Mouse (Mus musculus) limb, embryonic 13.5 days (tissue): ENCODE data around the gene Dact3. TPM values are rescaled to one million over a fixed set of nuclear protein-coding genes. Genes with fewer than 3 reads are reported as not detected.

Experiments
- ATAC-seq: fragments of 200-750 bp; cut with Nextera tagmentation; 2 replicates; pipeline ENCODE4 v1.8.0; 2017; ENCODE audit warnings: low read depth, moderate number of reproducible peaks, moderate TSS enrichment; ENCODE audit not compliant: low FRiP score
- H3K27ac ChIP-seq: fragments of 300-500 bp; sonication (generic); 2 replicates; pipeline ENCODE4 v1.5.1; 2015; ENCODE audit warnings: inconsistent platforms, mild to moderate bottlenecking, moderate library complexity
- H3K27me3 ChIP-seq: fragments of 300-500 bp; sonication (generic); 2 replicates; pipeline ENCODE4 v1.6.1; 2015; ENCODE audit warnings: mild to moderate bottlenecking, inconsistent platforms
- H3K36me3 ChIP-seq: fragments of 300-500 bp; sonication (generic); 2 replicates; pipeline ENCODE4 v1.6.1; 2015; ENCODE audit warnings: inconsistent platforms, mild to moderate bottlenecking, moderate library complexity
- H3K4me1 ChIP-seq: fragments of 300-500 bp; sonication (generic); 2 replicates; pipeline ENCODE4 v1.6.1; 2015; ENCODE audit warnings: inconsistent platforms
- H3K4me2 ChIP-seq: fragments of 300-500 bp; sonication (generic); replicated peaks from 2 replicates; pipeline ENCODE4 v1.6.1; 2015; ENCODE audit warnings: inconsistent platforms, mild to moderate bottlenecking, moderate library complexity
- H3K4me3 ChIP-seq: fragments of 300-500 bp; sonication (generic); 2 replicates; pipeline ENCODE4 v1.5.1; 2015; ENCODE audit warnings: moderate library complexity, mild to moderate bottlenecking, inconsistent platforms
- H3K9ac ChIP-seq: fragments of 300-500 bp; sonication (generic); 2 replicates; pipeline ENCODE4 v1.6.1; 2015; ENCODE audit warnings: mild to moderate bottlenecking, inconsistent platforms
- H3K9me3 ChIP-seq: fragments of 300-500 bp; sonication (generic); 2 replicates; pipeline ENCODE4 v1.6.1; 2016; ENCODE audit warnings: inconsistent platforms
- WGBS: fragments of 180-500 bp; shearing (Covaris S2); methylation state at CpG from one replicate; pipeline ENCODE4 v1.1.7; 2015; 5-methylcytosine and 5-hydroxymethylcytosine counted together
- polyA plus RNA-seq: library from polyadenylated mRNA; unstranded; fragments of >200 nt; fragmentation: Nextera tagmentation; extraction: Ambion mirVana; gene quantifications from 2 replicates; pipeline ENCODE4 v1.2.1, GENCODE M21; 2015

Gene Dact3
- polyA plus RNA-seq, 1 experiment from 2014 or later: 5.1 TPM

DNA sequence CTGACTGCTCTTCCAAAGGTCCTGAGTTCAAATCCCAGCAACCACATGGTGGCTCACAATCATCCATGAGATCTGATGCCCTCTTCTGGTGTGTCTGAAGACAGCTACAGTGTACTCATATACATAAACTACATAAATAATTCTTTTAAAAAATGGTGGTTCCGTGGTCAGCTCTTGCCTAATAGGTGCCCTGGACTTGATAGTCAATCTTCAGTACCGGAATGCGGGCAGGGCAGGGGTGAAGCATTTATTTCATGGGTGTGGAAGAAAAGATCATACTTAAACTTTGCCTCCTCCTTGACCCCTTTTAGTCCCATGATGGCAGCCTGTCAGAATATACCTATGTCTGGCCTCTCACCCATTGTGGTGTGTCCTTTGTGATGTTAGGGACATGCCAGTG lies 36.8 kb downstream of the Dact3 start:
- 87% methylated on average over 3 of the region's 3 CpGs for WGBS

DNA sequence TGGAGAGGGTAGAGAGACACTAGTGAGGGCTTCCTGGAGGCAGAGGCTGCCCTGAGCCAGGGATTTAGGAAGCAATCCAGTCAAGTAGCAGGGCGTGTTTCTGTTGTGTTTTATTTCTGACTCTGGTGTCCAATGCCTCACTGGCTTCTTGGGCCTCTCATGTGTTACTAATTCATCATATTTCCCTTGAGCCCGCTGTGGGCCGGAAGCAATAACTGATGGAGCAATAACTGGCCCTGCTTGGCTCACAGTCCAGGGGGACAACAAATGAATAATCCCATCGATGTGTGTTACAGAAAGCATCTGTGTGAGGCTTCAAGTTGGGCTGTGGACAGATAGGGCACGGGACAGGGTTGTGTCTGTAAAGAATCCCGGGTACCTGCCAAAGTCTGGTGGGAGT lies 37.2 kb downstream of the Dact3 start:
- H3K4me3 ChIP-seq: no peak overlapping the region
- H3K4me1 ChIP-seq: peaks cover 34% of the 10 kb centered on the region
- WGBS: 50% methylated on average over 6 of the region's 6 CpGs

More for the DNA sequence above, 36.8 kb downstream of the Dact3 start:
- Histone ChIP-seq H3K9me3 (no peaks in the 10 kb centered on the region), H3K27ac (no peak overlapping the region; the same call in 1 of the 2 replicates), H3K36me3 (peaks cover 30% of the 10 kb centered on the region), H3K4me3 (no peak overlapping the region), H3K9ac (no peak overlapping the region), H3K27me3 (no peaks in the 10 kb centered on the region), H3K4me1 (peaks cover 36% of the 10 kb centered on the region), H3K4me2 (no peak overlapping the region)
- ATAC-seq: no peak

DNA sequence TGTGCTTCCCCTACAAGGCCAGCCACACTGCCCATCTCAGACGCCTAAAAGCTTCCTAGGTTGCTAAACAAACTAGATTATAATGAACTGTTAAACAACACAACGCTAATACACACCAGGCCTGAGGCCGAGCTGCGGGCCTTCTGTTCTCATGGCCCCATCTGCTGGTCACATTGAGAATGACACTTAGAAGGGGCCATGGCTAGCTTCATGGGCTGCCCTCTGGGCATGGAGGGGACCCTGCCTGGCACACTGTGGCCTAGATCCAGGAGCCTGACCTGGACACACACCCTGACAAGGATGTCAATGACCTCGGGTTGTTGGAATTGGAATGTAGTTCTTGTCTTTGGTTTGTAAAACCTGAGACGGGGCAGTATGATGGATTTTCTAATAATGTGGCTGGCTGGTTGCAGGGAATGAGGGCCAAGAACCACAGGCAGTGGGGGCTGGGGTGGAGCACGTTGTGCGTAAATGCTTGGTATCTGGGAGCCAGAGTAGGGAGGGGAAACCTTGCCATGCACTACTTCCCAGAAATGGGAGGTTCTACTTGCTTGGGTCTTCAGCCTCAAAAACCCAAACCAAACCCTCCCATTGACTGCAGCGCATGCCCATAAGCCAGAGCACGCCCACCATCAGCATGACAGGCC lies 38.8 kb downstream of the Dact3 start:
- ATAC-seq: peak; percentile 66
- Histone ChIP-seq H3K4me3 (no peak overlapping the region), H3K9me3 (no peaks in the 10 kb centered on the region), H3K27ac (no peak overlapping the region), H3K27me3 (no peaks in the 10 kb centered on the region), H3K4me1 (peaks cover 27% of the 10 kb centered on the region), H3K36me3 (peaks cover 50% of the 10 kb centered on the region), H3K9ac (no peak overlapping the region), H3K4me2 (no peak overlapping the region)
- WGBS: 35% methylated on average over 10 of the region's 10 CpGs

More for the DNA sequence above, 37.2 kb downstream of the Dact3 start:
- no peaks in the 10 kb centered on the region for H3K9me3 ChIP-seq
- no peak overlapping the region; the same call in 1 of the 2 replicates for H3K27ac ChIP-seq
- no peak overlapping the region for H3K4me2 ChIP-seq
- H3K36me3 ChIP-seq: peaks cover 35% of the 10 kb centered on the region
- no peaks in the 10 kb centered on the region for H3K27me3 ChIP-seq
- no peak overlapping the region for H3K9ac ChIP-seq
- no peak for ATAC-seq

DNA sequence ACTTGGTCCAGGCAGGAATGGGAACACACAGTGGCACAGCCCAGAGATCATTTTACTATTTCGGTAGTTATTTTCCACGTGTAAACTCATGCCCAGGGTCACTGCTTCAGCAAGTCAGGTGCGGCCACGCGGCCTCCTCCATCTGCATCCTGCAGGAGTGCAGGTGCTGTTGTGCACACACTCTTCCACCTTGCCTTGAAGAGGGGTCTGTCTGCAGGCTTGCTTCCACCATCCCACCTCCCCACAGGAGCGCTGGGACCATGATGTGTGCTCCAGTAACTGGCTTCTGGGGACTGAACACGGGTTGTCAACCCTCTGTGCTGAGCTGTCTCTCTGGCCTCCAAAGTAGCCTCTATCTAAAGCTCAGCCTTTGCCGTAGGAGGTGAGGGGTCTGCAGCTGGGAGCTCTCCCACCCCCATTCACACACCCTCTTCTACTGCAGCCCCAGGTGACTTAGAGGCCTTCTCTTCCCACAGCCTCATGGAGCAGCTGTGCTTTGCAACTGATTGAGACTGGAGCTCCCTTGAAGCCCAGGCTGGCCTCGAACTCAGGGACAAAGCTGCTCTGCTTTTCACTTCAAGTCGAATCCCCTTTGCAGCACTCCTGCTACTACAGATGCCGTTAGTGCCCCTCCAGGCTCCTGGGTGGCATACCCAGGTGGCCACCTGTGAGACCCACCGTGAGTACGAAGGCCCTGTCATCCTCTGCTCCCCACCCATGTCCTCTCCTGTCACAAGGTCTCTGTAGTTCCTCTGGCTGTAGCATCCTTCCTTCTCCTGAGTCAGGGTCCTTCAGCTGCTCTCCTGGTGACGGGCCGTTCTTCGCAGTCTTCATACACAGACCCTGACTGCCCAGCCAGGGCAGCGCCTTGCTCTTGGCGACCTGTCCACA lies 39.6 kb downstream of the Dact3 start:
- WGBS: 84% methylated on average over 18 of the region's 18 CpGs
- H3K36me3 ChIP-seq: peaks cover 58% of the 10 kb centered on the region
- H3K27me3 ChIP-seq: no peaks in the 10 kb centered on the region
- ATAC-seq: no peak
- H3K4me3 ChIP-seq: no peak overlapping the region
- H3K27ac ChIP-seq: no peak overlapping the region
- H3K4me1 ChIP-seq: peaks cover 26% of the 10 kb centered on the region
- H3K9ac ChIP-seq: no peak overlapping the region
- no peaks in the 10 kb centered on the region for H3K9me3 ChIP-seq
- no peak overlapping the region for H3K4me2 ChIP-seq

DNA sequence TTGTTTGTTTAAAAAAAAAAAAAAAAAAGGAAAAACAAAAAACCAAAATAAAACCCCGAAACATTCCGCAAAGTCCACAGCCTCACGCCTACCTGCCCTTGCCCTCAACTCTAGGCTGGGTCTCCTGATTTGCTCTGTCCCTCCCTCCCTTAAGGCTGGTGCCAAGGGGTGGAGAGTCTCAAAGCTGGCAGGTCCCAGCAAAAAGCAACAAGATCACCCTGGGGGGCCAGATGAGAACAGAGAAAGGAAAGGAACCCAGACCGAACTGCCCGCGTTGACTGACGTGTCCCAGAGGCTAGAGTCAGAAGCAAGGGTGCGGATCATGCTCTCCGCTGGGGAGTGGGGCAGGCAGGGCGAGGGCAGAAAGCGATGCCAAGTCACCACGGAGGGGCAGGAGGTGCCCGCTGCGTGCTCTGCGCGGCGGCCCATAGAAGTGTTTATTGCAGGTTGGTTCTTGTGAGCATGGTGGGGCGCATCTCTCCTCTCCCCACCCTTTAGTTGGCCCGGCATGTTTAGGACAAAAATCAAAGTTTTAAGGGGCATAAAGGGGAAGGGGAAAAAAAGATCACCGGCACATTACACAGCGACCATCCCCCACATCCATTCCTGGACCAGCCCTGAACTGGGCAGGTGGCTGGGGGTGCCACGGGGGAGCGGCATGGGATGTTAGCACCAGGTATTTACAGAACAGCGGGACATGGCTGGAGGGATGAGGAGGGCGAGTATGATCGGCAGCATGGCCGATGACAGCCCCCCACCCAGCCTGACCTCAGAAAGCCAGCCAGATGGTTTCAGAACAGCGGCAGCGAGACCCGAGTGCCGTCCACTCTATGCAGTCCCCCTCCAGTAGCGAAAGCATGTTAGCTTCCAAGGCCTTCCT lies 40.6 kb downstream of the Dact3 start:
- H3K36me3 ChIP-seq: peaks cover 61% of the 10 kb centered on the region
- peaks cover 32% of the 10 kb centered on the region for H3K4me1 ChIP-seq
- no peak overlapping the region for H3K27ac ChIP-seq
- ATAC-seq: no peak
- H3K9ac ChIP-seq: no peak overlapping the region
- 90% methylated on average over 32 of the region's 32 CpGs for WGBS
- H3K27me3 ChIP-seq: no peaks in the 10 kb centered on the region
- H3K4me3 ChIP-seq: no peak overlapping the region
- no peaks in the 10 kb centered on the region for H3K9me3 ChIP-seq
- H3K4me2 ChIP-seq: no peak overlapping the region

DNA sequence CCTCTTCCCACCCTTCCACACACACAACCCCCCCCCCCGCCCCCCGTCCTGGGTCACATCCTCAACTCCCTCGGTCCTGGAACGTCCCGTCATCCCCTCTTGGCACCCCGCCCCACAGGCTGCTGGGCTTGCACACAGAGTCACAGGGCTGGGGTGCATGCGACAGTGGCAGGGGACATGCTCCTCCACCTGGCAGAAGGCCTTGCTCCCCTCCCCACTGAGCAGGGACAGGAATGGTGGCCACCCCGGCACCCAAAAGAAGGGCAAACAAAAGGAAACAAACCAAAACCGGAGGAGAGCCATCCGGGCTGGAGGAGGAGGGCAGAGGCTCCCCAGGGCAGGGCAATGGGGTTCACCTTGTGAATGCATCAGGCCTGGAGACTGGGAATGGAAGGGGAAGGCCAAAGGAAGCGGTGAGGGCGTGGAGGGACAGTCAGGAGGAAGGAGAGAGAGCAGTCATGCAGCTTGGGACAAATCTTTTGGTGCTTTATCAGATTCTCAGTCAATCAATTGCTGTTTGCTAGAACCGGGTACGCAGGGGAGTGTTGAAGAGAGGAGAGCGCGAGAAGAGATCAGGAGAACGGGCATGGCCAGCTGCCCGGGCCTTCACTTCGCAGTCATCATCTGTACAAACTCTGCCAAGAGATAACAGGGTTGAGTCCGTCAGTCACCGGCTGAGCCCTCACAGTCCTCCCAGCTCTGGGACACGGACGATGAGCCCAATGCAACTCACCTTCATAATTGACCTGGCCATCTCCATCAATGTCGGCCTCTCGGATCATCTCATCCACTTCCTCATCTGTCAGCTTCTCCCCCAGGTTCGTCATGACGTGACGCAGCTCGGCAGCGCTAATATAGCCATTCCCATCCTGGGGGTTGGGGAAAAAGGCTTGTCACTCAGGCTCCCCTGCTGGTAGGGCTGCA lies 41.5 kb downstream of the Dact3 start:
- no peak overlapping the region for H3K9ac ChIP-seq
- no peak for ATAC-seq
- H3K9me3 ChIP-seq: no peaks in the 10 kb centered on the region
- peaks cover 41% of the 10 kb centered on the region for H3K4me1 ChIP-seq
- peaks cover 61% of the 10 kb centered on the region for H3K36me3 ChIP-seq
- H3K4me2 ChIP-seq: no peak overlapping the region
- no peak overlapping the region for H3K4me3 ChIP-seq
- no peaks in the 10 kb centered on the region for H3K27me3 ChIP-seq
- WGBS: 89% methylated on average over 30 of the region's 30 CpGs
- H3K27ac ChIP-seq: no peak overlapping the region

DNA sequence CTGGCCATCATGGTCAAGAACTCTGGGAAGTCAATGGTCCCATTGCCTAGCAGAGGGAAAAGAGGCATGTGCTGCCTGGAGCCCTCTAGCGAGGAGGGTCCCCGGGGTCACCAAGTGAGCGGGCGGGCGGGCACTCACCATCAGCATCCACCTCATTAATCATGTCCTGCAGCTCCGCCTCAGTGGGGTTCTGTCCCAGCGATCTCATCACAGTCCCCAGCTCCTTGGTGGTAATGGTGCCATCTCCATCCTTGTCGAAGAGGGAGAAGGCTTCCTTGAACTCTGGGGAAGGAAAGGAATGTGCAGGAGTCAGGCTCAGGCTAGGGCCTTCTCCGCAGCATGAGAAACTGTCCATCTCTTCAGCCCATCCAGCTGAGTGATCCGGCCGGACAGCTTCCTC lies 42.3 kb downstream of the Dact3 start:
- H3K4me1 ChIP-seq: peaks cover 43% of the 10 kb centered on the region
- WGBS: 70% methylated on average over 11 of the region's 11 CpGs
- no peak for ATAC-seq

DNA sequence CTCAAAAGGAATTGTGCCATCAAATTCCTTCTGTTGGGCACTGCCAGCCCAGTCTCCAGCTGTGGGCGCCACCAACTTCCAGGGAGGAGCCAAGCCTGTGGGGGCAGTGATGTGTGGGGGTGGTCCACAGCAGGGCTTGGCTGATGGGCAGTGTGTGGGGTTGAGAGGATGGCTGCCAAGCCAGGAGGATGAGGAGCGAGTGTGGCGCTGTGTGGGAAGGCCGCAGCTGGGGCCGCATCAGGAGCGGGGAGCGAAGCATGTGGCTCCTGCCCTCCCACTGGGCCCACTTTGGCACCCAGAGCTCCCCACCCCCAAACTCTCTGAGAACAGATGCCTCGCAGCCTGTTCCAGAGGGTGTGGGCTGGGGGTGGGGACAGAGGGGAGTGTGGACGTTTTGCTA lies 42.9 kb downstream of the Dact3 start:
- Histone ChIP-seq H3K4me3 (no peak overlapping the region), H3K36me3 (peaks cover 61% of the 10 kb centered on the region), H3K4me1 (peaks cover 43% of the 10 kb centered on the region), H3K27me3 (no peaks in the 10 kb centered on the region), H3K9ac (no peak overlapping the region), H3K4me2 (no peak overlapping the region), H3K9me3 (no peaks in the 10 kb centered on the region), H3K27ac (no peak overlapping the region)
- ATAC-seq: no peak
- 75% methylated on average over 9 of the region's 9 CpGs for WGBS

More for the DNA sequence above, 42.3 kb downstream of the Dact3 start:
- Histone ChIP-seq H3K4me2 (no peak overlapping the region), H3K9me3 (no peaks in the 10 kb centered on the region), H3K27me3 (no peaks in the 10 kb centered on the region), H3K36me3 (peaks cover 61% of the 10 kb centered on the region), H3K9ac (no peak overlapping the region), H3K4me3 (no peak overlapping the region), H3K27ac (no peak overlapping the region)

DNA sequence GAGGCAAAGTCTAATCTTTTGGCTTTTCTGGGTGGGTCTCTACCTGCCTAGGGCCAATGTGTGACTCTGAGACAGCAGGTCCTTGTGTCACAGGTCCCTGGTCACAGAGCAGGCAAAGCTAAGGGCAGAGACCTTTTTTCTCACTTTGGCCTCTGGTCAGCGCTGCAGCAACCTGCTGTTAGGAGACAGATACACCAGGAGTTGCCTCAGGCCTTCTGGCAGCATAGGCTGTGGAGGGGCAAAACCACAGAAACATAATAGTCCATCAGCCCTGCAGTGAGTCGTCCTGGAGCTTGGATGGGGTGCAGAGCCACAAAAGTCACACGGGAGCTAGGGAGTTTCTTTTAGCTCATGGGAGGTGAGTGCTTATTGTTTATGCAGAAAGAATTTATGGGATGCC lies 43.6 kb downstream of the Dact3 start:
- no peak overlapping the region for H3K4me2 ChIP-seq
- H3K4me3 ChIP-seq: no peak overlapping the region
- H3K9ac ChIP-seq: no peak overlapping the region
- no peak overlapping the region for H3K27ac ChIP-seq
- H3K36me3 ChIP-seq: peaks cover 61% of the 10 kb centered on the region
- no peaks in the 10 kb centered on the region for H3K9me3 ChIP-seq
- ATAC-seq: no peak
- WGBS: 77% methylated on average over 3 of the region's 3 CpGs
- peaks cover 40% of the 10 kb centered on the region for H3K4me1 ChIP-seq
- no peaks in the 10 kb centered on the region for H3K27me3 ChIP-seq

DNA sequence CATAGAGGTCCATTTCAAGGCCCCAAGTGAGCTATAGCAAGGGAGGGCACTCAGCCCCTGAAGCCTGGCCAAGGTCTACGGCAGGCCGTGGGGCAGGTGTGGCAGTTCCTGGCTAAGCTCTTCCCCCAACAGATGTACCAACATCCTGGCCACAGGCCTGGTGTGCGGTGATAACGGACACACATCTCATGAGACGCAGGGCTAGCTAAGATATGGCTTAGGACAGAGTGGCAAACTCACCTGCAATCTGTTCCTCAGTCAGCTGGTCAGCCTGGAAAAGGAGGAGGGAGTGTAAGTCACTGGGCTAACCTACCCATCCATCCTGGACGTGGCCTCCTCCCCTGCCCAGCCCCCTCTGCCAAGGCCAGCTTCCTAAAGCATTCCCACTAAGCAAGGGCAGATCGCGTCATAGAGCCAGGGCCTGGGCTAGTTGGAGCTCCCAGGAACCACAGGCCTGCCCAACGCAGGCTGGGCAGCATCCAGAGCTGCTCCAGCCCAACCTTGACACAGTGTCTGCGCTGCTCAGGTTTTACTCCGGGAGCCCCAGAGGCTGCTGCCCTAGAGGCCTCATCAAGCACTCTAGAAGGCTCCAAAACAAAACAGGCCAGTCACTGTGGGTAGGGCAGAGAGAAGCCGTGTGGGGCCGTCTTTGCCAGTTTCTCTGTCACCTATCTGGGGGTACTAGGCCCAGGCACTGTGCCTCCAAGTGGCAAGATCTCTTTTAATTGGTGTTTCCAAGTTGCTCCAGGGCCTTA lies 44.5 kb downstream of the Dact3 start:
- peak overlapping the region; percentile 43 for H3K4me2 ChIP-seq
- WGBS: 79% methylated on average over 13 of the region's 13 CpGs

More for the DNA sequence above, 44.5 kb downstream of the Dact3 start:
- Histone ChIP-seq H3K27me3 (no peaks in the 10 kb centered on the region), H3K36me3 (peaks cover 53% of the 10 kb centered on the region), H3K4me1 (peaks cover 39% of the 10 kb centered on the region), H3K9ac (peak overlapping the region; percentile 57), H3K9me3 (no peaks in the 10 kb centered on the region), H3K27ac (peak overlapping the region; percentile 58; the same call in 1 of the 2 replicates), H3K4me3 (0 out of 2 replicates have a peak overlapping the region, but pooled peaks have one; percentile 5)
- no peak for ATAC-seq
